Mouse (Mus musculus) MEL-GATA-1-ER (cell line): ENCODE results near the gene 1110059E24Rik.
"Not testable (repeated sequence)": the region's sequence is repeated elsewhere in the genome, so short reads cannot be mapped to it uniquely, and the experiment has no call there.

ENCODE experiments used
- DNase-seq: peaks from one replicate; pipeline ENCODE4 v3.0.0-alpha.2; 2012; ENCODE audit warnings: low read depth; ENCODE audit errors: extremely low read depth

1110059E24Rik gene

GRCm38 (mm10) chr19:21652285-21653171 is at the start of gene 1110059E24Rik:
TSS of gene 1110059E24Rik (minus strand) at chr19:21652976.
- DNase-seq, result peak; percentile 95

GRCm38 (mm10) chr19:21680986-21681385 is 28.2 kb upstream of the 1110059E24Rik start:
- DNase-seq, result no peak

- DNase-seq, result no peak
Observed at GRCm38 (mm10) chr19:21680091-21680490, 27.3 kb upstream of the 1110059E24Rik start.

- DNase-seq, result no peak
Observed at GRCm38 (mm10) chr19:21674354-21675096, 21.7 kb upstream of the 1110059E24Rik start.

- no peak for DNase-seq
Observed at GRCm38 (mm10) chr19:21669650-21670049, 16.9 kb upstream of the 1110059E24Rik start.

- no peak for DNase-seq
Observed at GRCm38 (mm10) chr19:21663756-21664456, 11.1 kb upstream of the 1110059E24Rik start.

- no peak for DNase-seq
Observed at GRCm38 (mm10) chr19:21660734-21661133, 8.0 kb upstream of the 1110059E24Rik start.

- no peak for DNase-seq
Observed at GRCm38 (mm10) chr19:21654788-21655187, 2.0 kb upstream of the 1110059E24Rik start.

- DNase-seq, result no peak
Observed at GRCm38 (mm10) chr19:21653172-21653981, 601 bp upstream of the 1110059E24Rik start, which contains the start of gene Abhd17b. TSS of gene Abhd17b (plus strand) at chr19:21653185.

- no peak for DNase-seq
Observed at GRCm38 (mm10) chr19:21651664-21652063, 1.1 kb downstream of the 1110059E24Rik start.

GRCm38 (mm10) chr19:21646142-21646541 is 6.6 kb downstream of the 1110059E24Rik start:
- DNase-seq, result no peak

GRCm38 (mm10) chr19:21645301-21645700 is 7.5 kb downstream of the 1110059E24Rik start:
- no peak for DNase-seq

- DNase-seq, result no peak
Observed at GRCm38 (mm10) chr19:21643935-21644334, 8.8 kb downstream of the 1110059E24Rik start.

- DNase-seq, result no peak
Observed at GRCm38 (mm10) chr19:21637672-21638071, 15.1 kb downstream of the 1110059E24Rik start.

GRCm38 (mm10) chr19:21636907-21637306 is 15.9 kb downstream of the 1110059E24Rik start:
- no peak for DNase-seq

- DNase-seq, result no peak
Observed at GRCm38 (mm10) chr19:21635406-21635805, 17.4 kb downstream of the 1110059E24Rik start.

- no peak for DNase-seq
Observed at GRCm38 (mm10) chr19:21630656-21631331, 22.0 kb downstream of the 1110059E24Rik start.

GRCm38 (mm10) chr19:21629501-21629900 is 23.3 kb downstream of the 1110059E24Rik start:
- DNase-seq, result no peak

GRCm38 (mm10) chr19:21629030-21629429 is 23.7 kb downstream of the 1110059E24Rik start:
- no peak for DNase-seq

- not testable (repeated sequence) for DNase-seq
Observed at GRCm38 (mm10) chr19:21628440-21628839, 24.3 kb downstream of the 1110059E24Rik start.
